Mouse (Mus musculus): ENCODE measurements around the gene Bace1. TPM values are rescaled to one million over a fixed set of nuclear protein-coding genes. Genes with fewer than 3 reads are reported as not detected.
A peak's percentile ranks its signal among the peaks of the same experiment; 100 is the strongest.

The Bace1 gene
- polyA plus RNA-seq, 1 experiment: 6.9 TPM

DNA sequence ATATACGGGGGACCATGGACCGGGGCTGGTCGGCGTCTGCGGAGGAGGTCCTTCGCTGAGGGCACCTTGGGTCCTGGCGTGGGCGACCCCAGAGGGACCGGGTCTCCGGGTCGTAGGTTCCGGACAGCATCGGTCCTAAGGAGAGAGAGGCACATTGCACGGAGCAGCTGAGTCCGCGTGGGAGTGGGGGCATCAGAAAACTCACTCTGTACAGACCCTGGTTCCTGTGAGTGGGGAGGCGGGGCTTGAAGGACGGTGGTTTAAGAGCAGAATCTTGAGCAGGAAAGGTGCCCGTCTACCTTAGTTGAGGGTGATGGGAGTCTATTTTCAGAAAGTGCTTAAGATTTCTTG is 68.7 kb downstream of the Bace1 start:
- peaks cover 5% of the 10 kb centered on the region for H3K4me1 ChIP-seq (ENCODE audit: control insufficient read depth, insufficient read depth, insufficient read length)
- H3K4me3 ChIP-seq (ENCODE audit: extremely low read depth, insufficient read depth, insufficient read length): peak overlapping the region; percentile 93
- WGBS: 0% methylated on average over 19 of the region's 19 CpGs
- peak overlapping the region; percentile 98 for H3K27ac ChIP-seq (ENCODE audit: insufficient read depth, low read length)
- TF ChIP-seq POLR2A (IDR thresholded peaks at IDR 0.05; ENCODE audit: low read depth, low read length) (no peak), CTCF (IDR thresholded peaks at IDR 0.05; ENCODE audit: extremely low read depth, insufficient read depth, insufficient read length, insufficient replicate concordance) (no peak)
- H3K36me3 ChIP-seq (ENCODE audit: control insufficient read depth, insufficient read depth, low read length): peaks cover 19% of the 10 kb centered on the region
- DNase-seq (ENCODE audit: low read depth in 1 of 2, low spot score in 2 of 2): no peak
- no peaks in the 10 kb centered on the region for H3K27me3 ChIP-seq (ENCODE audit: control insufficient read depth, insufficient read depth, low read length)

DNA sequence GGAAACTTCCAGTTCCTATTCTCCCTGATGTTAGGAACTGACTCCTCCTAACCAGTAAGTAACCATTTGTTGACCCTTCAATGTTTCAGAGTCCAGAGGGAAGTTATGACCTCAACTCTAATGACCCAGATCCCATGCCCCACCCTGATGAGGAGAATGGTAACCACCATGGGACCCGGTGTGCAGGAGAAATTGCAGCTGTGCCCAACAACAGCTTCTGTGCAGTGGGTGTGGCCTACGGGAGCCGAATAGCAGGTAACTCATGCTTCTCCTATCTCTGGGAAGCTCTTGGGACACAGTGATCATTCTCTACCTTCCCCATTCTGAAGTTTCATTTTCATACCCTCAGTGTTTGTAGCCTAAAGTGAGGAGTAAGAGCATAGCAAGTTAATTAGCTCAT is 72.6 kb downstream of the Bace1 start:
- DNase-seq (ENCODE audit: low read depth in 1 of 2, low spot score in 2 of 2): no peak
- Histone ChIP-seq H3K4me3 (ENCODE audit: extremely low read depth, insufficient read depth, insufficient read length) (no peak overlapping the region), H3K4me1 (ENCODE audit: control insufficient read depth, insufficient read depth, insufficient read length) (peaks cover 5% of the 10 kb centered on the region), H3K36me3 (ENCODE audit: control insufficient read depth, insufficient read depth, low read length) (peaks cover 44% of the 10 kb centered on the region), H3K27me3 (ENCODE audit: control insufficient read depth, insufficient read depth, low read length) (no peaks in the 10 kb centered on the region), H3K27ac (ENCODE audit: insufficient read depth, low read length) (no peak overlapping the region)
- 89% methylated on average over 3 of the region's 3 CpGs for WGBS
- TF ChIP-seq CTCF (IDR thresholded peaks at IDR 0.05; ENCODE audit: extremely low read depth, insufficient read depth, insufficient read length, insufficient replicate concordance) (no peak), POLR2A (IDR thresholded peaks at IDR 0.05; ENCODE audit: low read depth, low read length) (no peak)

DNA sequence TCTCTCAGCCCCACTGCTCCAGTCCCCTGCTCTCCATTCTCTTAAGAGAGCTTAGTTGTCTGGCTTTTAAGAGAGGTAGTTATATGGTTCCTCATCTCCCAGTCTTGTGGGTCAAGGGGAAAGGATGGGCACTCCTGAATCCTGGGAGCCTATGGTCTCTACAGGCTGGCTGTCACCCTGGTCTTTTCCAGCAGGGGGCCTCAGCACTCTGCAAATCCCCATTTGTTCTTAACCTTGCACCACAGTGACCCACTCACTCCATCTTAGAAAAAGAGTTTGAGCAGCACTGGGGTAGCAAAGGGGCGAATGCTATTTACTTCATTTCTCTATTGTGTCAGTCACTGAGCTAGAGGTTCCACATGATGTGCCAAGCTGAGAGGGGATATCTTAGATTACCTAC is 73.3 kb downstream of the Bace1 start:
- TF ChIP-seq POLR2A (IDR thresholded peaks at IDR 0.05; ENCODE audit: low read depth, low read length) (no peak), CTCF (IDR thresholded peaks at IDR 0.05; ENCODE audit: extremely low read depth, insufficient read depth, insufficient read length, insufficient replicate concordance) (peak; percentile 57; the same call in 1 of the 2 replicates)
- Histone ChIP-seq H3K27ac (ENCODE audit: insufficient read depth, low read length) (no peak overlapping the region), H3K27me3 (ENCODE audit: control insufficient read depth, insufficient read depth, low read length) (no peaks in the 10 kb centered on the region), H3K4me3 (ENCODE audit: extremely low read depth, insufficient read depth, insufficient read length) (no peak overlapping the region), H3K36me3 (ENCODE audit: control insufficient read depth, insufficient read depth, low read length) (peaks cover 44% of the 10 kb centered on the region), H3K4me1 (ENCODE audit: control insufficient read depth, insufficient read depth, insufficient read length) (peaks cover 5% of the 10 kb centered on the region)
- 66% methylated on average over 1 of the region's 1 CpGs for WGBS
- DNase-seq (ENCODE audit: low read depth in 1 of 2, low spot score in 2 of 2): peak in 1 of 2 experiments; percentile 51

Other genes with a start within 250 kb of the Bace1 start
- 19.5 and 19.6 TPM in 2 replicates for gene Cep164, start 9.9 kb upstream of the Bace1 start, polyA plus RNA-seq (2012; rRNA removed)
- gene Pcsk7, start 67.9 kb downstream of the Bace1 start, polyA plus RNA-seq (2012; rRNA removed): 23.8 and 28.9 TPM in 2 replicates
- 7.7 and 9.6 TPM in 2 replicates for gene Rnf214, start 68.3 kb downstream of the Bace1 start, polyA plus RNA-seq (2012; rRNA removed)
- gene Tagln, start 97.5 kb downstream of the Bace1 start, polyA plus RNA-seq (2012; rRNA removed): 103 and 140 TPM in 2 replicates
- 322 and 583 TPM in 2 replicates for gene Sidt2, start 116.7 kb downstream of the Bace1 start, polyA plus RNA-seq (2012; rRNA removed)
- 10.3 and 12.1 TPM in 2 replicates for gene Pafah1b2, start 174.1 kb downstream of the Bace1 start, polyA plus RNA-seq (2012; rRNA removed)
- 13.4 and 13.7 TPM in 2 replicates for gene Sik3, start 174.2 kb downstream of the Bace1 start, polyA plus RNA-seq (2012; rRNA removed)